ENCODE assay signal across 19 mouse cellular contexts in genomic region chr8:115255550-115255949, GRCm38 (mm10).
"Had no signal": no experiment of that assay in that cellular context is flagged by ENCODE, and none has a peak within 500 bp of the region (broad histone marks: within the 10 kb centered on the region; RNA-seq: fewer than 3 reads in every experiment).

No protein-coding gene starts in this region.

- ATAC-seq: inflammation-experienced regulatory T-cells, adult 6 months; midbrain, embryonic 13.5 days; midbrain, embryonic 16.5 days had no signal

- H3K36me3 ChIP-seq: limb, embryonic 13.5 days; liver, embryonic 13.5 days; midbrain, embryonic 10.5 days; midbrain, embryonic 13.5 days; neural tube, embryonic 13.5 days had no signal

- DNase-seq: kidney, adult 2 months; kidney, postnatal 36 days; layer of hippocampus, postnatal 36 days; left cerebral cortex, postnatal 4 days; liver, embryonic 13.5 days; lung, adult 2 months; lung, postnatal 10 days; retina, postnatal 1 day; right cerebral cortex, postnatal 25 days; thymus, postnatal 36 days had no signal

- H3K27me3 ChIP-seq: liver, embryonic 13.5 days; midbrain, embryonic 13.5 days had no signal

- H3K4me2 ChIP-seq: limb, embryonic 13.5 days; liver, embryonic 13.5 days; midbrain, embryonic 13.5 days; neural tube, embryonic 13.5 days had no signal

- H3K4me3 ChIP-seq: limb, embryonic 13.5 days; liver, embryonic 13.5 days; midbrain, embryonic 10.5 days; midbrain, embryonic 13.5 days; myocyte; neural tube, embryonic 13.5 days had no signal

- H3K27ac ChIP-seq: kidney, postnatal 0 days; limb, embryonic 13.5 days; liver, embryonic 13.5 days; macrophage; midbrain, embryonic 10.5 days; midbrain, embryonic 13.5 days; neural tube, embryonic 13.5 days had no signal

- H3K9ac ChIP-seq: limb, embryonic 13.5 days; liver, embryonic 13.5 days; midbrain, embryonic 13.5 days; neural tube, embryonic 13.5 days had no signal

- H3K9me3 ChIP-seq: limb, embryonic 13.5 days; liver, embryonic 13.5 days; midbrain, embryonic 10.5 days; midbrain, embryonic 13.5 days; neural tube, embryonic 13.5 days had no signal

- H3K4me1 ChIP-seq: liver, embryonic 13.5 days had no signal
